Mouse (Mus musculus) adipose tissue, adult 10 weeks (tissue): ENCODE measurements around the gene Tbcb. TPM values are rescaled to one million over a fixed set of nuclear protein-coding genes. Genes with fewer than 3 reads are reported as not detected.

ENCODE experiments used
- polyA plus RNA-seq: library from polyadenylated mRNA; stranded (reverse); fragments of 350-450 nt; fragmentation: Illumina TruSeq; extraction: RNeasy Lipid Tissue Mini Kit (QIAGEN cat#74804); gene quantifications from one replicate; pipeline ENCODE4 v1.2.3, GENCODE M21; 2014; ENCODE audit warnings: low read depth, low replicate concordance

The Tbcb gene
- polyA plus RNA-seq, result 75.0 TPM

GRCm38 (mm10) chr7:30231669-30232454, at the start of gene Tbcb, which contains the start of gene Polr2i:
Tbcb (minus strand) TSS chr7:30232272.
Polr2i (plus strand) TSS chr7:30231948.

GRCm38 (mm10) chr7:30279951-30280669, 48.0 kb upstream of the Tbcb start, which contains the start of the genes Thap8 and Wdr62:
Thap8 (plus strand) TSS chr7:30280094.
Wdr62 (minus strand) TSS chr7:30280419.

GRCm38 (mm10) chr7:30235625-30236024, 3.6 kb upstream of the Tbcb start, which contains the start of gene Ovol3:
Ovol3 (minus strand) TSS chr7:30235725.

GRCm38 (mm10) chr7:30198481-30198971, 33.5 kb downstream of the Tbcb start, which contains the start of gene Capns1:
Capns1 (minus strand) TSS chr7:30198811.

GRCm38 (mm10) chr7:30183879-30184289, 48.2 kb downstream of the Tbcb start, which contains the start of gene Cox7a1:
Cox7a1 (plus strand) TSS chr7:30184144.

Other genes with a start within 250 kb of the Tbcb start
- 4.4 TPM for gene Zfp568, start 248.3 kb downstream of the Tbcb start, polyA plus RNA-seq
- gene Zfp14, start 180.9 kb downstream of the Tbcb start, polyA plus RNA-seq, result 4.8 TPM
- gene Zfp82, start 159.4 kb downstream of the Tbcb start, polyA plus RNA-seq, result 0.60 TPM
- 2.0 TPM for gene Gm26920, start 141.9 kb downstream of the Tbcb start, polyA plus RNA-seq
- gene Zfp566, start 141.7 kb downstream of the Tbcb start, polyA plus RNA-seq, result 4.6 TPM
- 33.9 TPM for gene Zfp260, start 137.5 kb downstream of the Tbcb start, polyA plus RNA-seq
- 0.92 TPM for gene Zfp382, start 110.3 kb downstream of the Tbcb start, polyA plus RNA-seq
- 33.8 TPM for gene Zfp146, start 62.5 kb downstream of the Tbcb start, polyA plus RNA-seq
- gene Cox7a1, start 48.1 kb downstream of the Tbcb start, polyA plus RNA-seq, result 10.2 TPM
- gene Capns1, start 33.5 kb downstream of the Tbcb start, polyA plus RNA-seq, result 381 TPM
- 55.6 TPM for gene Polr2i, start 324 bp downstream of the Tbcb start, polyA plus RNA-seq
- gene Ovol3, start 3.5 kb upstream of the Tbcb start, polyA plus RNA-seq, result not detected
- gene Thap8, start 47.8 kb upstream of the Tbcb start, polyA plus RNA-seq, result 1.5 TPM
- 18.1 TPM for gene Wdr62, start 48.1 kb upstream of the Tbcb start, polyA plus RNA-seq
- 12.2 TPM for gene Clip3, start 59.5 kb upstream of the Tbcb start, polyA plus RNA-seq
- gene Alkbh6, start 76.4 kb upstream of the Tbcb start, polyA plus RNA-seq, result 44.2 TPM
- gene Syne4, start 82.5 kb upstream of the Tbcb start, polyA plus RNA-seq, result 5.0 TPM
- 1.2 TPM for gene E130208F15Rik, start 89.5 kb upstream of the Tbcb start, polyA plus RNA-seq
- gene Sdhaf1, start 91.6 kb upstream of the Tbcb start, polyA plus RNA-seq, result 9.0 TPM
- gene Lrfn3, start 130.5 kb upstream of the Tbcb start, polyA plus RNA-seq, result 1.7 TPM
- 114 TPM for gene Tyrobp, start 181.5 kb upstream of the Tbcb start, polyA plus RNA-seq
- 4.5 TPM for gene Hcst, start 187.6 kb upstream of the Tbcb start, polyA plus RNA-seq
- gene Nfkbid, start 189.5 kb upstream of the Tbcb start, polyA plus RNA-seq, result 1.9 TPM
- gene Aplp1, start 213.3 kb upstream of the Tbcb start, polyA plus RNA-seq, result 2.8 TPM
- gene Kirrel2, start 225.4 kb upstream of the Tbcb start, polyA plus RNA-seq, result not detected
- not detected for gene Nphs1, start 226.0 kb upstream of the Tbcb start, polyA plus RNA-seq